Mouse (Mus musculus): ENCODE results near the gene Mettl8.

Gene Mettl8

DNA sequence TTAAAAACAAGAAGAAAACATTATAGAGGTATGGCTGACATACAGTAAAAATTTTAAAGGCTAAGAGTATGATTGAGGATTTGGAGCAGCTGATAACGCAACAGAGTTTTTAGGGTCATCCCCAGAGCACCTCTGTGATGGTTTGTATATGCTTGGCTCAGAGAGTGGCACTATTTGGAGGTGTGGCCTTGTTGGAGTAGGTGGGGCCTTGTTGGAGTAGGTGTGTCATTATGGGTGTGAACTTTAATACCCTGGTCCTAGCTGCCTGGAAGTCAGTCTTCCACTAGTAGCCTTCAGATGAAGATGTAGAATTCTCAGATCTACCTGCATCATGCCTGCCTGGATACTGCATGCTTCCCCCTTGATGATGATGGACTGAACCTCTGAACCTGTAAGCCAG, 131.3 kb downstream of the Mettl8 start:
- DNase-seq, result no peak

GRCm38 (mm10) chr2:70922814-70923213, 132.6 kb downstream of the Mettl8 start:
- no peak for DNase-seq

- DNase-seq, result no peak
These were observed 134.3 kb downstream of the Mettl8 start for GRCm38 (mm10) chr2:70920937-70921596.

GRCm38 (mm10) chr2:70919913-70920522, 135.4 kb downstream of the Mettl8 start:
- DNase-seq, result no peak

DNA sequence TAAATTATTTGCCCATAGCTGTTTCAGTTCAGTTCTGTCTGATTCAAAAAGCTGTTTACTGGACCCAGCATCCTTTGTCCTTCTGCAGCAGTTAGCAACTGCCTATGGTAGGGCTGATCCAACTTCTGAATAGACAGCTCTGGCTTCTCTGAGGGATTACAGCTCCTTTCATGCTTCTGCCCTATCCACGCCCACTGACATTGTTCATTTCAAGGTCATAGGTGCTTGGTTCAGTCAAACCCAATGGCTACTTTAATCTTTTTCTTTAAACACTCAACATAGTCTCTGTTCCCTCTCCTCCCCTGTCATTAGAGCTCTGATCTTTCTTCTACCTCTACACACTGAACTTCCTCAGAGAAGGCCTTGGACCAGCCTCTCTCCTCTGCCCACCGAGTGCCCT, 136.9 kb downstream of the Mettl8 start:
- no peak for DNase-seq
